Mouse (Mus musculus) heart, embryonic 16.5 days (tissue): Measurements from ENCODE around the gene Ybx2. TPM values are rescaled to one million over a fixed set of nuclear protein-coding genes. Genes with fewer than 3 reads are reported as not detected.
A peak's percentile ranks its signal among the peaks of the same experiment; 100 is the strongest.

Experiments
- ATAC-seq: fragments of 200-750 bp; cut with Nextera tagmentation; replicated peaks from 2 replicates; pipeline ENCODE4 v1.8.0; 2017; ENCODE audit warnings: moderate number of reproducible peaks; ENCODE audit not compliant: insufficient read depth, low FRiP score; ENCODE audit errors: extremely low read depth
- H3K27ac ChIP-seq: fragments of 300-500 bp; sonication (generic); 2 replicates; pipeline ENCODE4 v1.5.1; 2014; ENCODE audit warnings: mild to moderate bottlenecking, low read length, control low read depth, moderate library complexity
- H3K27me3 ChIP-seq: fragments of 300-500 bp; sonication (generic); 2 replicates; pipeline ENCODE4 v1.6.1; 2014; ENCODE audit warnings: low read length, mixed read lengths; ENCODE audit not compliant: control insufficient read depth, insufficient read depth
- H3K36me3 ChIP-seq: fragments of 300-500 bp; sonication (generic); 2 replicates; pipeline ENCODE4 v1.6.1; 2014; ENCODE audit not compliant: control insufficient read depth, insufficient read depth
- H3K4me1 ChIP-seq: fragments of 300-500 bp; sonication (generic); 2 replicates; pipeline ENCODE4 v1.6.1; 2014; ENCODE audit warnings: low read length, mixed read lengths; ENCODE audit not compliant: control insufficient read depth, insufficient read depth
- H3K4me2 ChIP-seq: fragments of 300-500 bp; sonication (generic); 2 replicates; pipeline ENCODE4 v1.6.1; 2014; ENCODE audit warnings: low read depth, mild to moderate bottlenecking, control low read depth, low read length
- H3K4me3 ChIP-seq: fragments of 300-500 bp; sonication (generic); 2 replicates; pipeline ENCODE4 v1.5.1; 2014; ENCODE audit warnings: mild to moderate bottlenecking, control low read depth, low read length
- H3K9ac ChIP-seq: fragments of 300-500 bp; sonication (generic); 2 replicates; pipeline ENCODE4 v1.6.1; 2014; ENCODE audit warnings: low read length, control low read depth
- H3K9me3 ChIP-seq: fragments of 300-500 bp; sonication (generic); replicated peaks from 2 replicates; pipeline ENCODE4 v1.6.1; 2016; ENCODE audit warnings: low read length; ENCODE audit not compliant: control insufficient read depth
- WGBS: fragments of 180-500 bp; shearing (Covaris S2); extraction: QIAGEN DNeasy Blood & Tissue Kit; methylation state at CpG from one replicate; pipeline ENCODE4 v1.1.7; 2014; 5-methylcytosine and 5-hydroxymethylcytosine counted together
- polyA plus RNA-seq: library from polyadenylated mRNA; unstranded; fragments of >200 nt; fragmentation: Nextera tagmentation; extraction: Ambion mirVana; gene quantifications from 2 replicates; pipeline ENCODE4 v1.2.1, GENCODE M21; 2015

The Ybx2 gene
- polyA plus RNA-seq, 1 experiment from 2014 or later: 5.3 TPM

DNA sequence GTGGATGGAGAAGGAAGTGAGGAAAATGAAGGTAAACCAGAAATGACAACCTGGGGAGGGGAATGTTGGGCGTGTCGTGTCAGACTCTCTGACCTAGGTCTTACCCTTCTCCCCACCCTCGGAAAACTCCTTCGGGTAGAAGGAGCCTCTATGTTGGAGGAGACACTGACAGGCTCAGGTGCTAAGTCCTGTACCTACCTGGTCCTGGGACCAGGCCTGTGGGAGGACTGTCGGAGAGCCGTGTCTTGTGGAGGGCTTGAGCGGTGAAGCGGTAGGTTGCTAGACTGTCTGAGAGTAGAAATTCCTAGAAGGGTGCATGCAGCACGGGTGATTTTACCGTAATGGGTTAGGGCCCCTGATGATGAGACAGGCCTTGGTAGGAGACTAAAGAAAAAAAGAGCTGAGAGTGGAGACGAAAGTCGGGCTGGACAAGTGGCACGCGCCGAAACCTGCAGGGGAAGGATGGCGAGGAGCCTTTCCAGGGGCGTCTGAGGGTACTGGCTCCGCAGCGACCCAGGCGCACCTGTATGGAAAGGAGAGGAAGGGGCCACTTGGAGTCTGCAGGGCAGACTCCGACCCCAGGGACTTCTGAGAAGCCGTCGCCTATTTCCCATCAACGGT lies 29.2 kb downstream of the Ybx2 start, which contains the start of gene Cldn7:
Gene Cldn7, plus strand, starts transcription at position 130 of the 621 bp plus-strand sequence.
- peaks cover 49% of the 10 kb centered on the region for H3K27me3 ChIP-seq
- H3K36me3 ChIP-seq: peaks cover 13% of the 10 kb centered on the region
- 11% methylated on average over 24 of the region's 24 CpGs for WGBS
- ATAC-seq: no peak
- peak within 1 kb of the TSS; percentile 43 for H3K9ac ChIP-seq
- H3K4me3 ChIP-seq: peak within 1 kb of the TSS; percentile 54
- peaks cover 18% of the 10 kb centered on the region for H3K4me1 ChIP-seq
- H3K9me3 ChIP-seq: no peaks in the 10 kb centered on the region
- H3K4me2 ChIP-seq: peak within 1 kb of the TSS; percentile 47
- no peak within 1 kb of the TSS for H3K27ac ChIP-seq

DNA sequence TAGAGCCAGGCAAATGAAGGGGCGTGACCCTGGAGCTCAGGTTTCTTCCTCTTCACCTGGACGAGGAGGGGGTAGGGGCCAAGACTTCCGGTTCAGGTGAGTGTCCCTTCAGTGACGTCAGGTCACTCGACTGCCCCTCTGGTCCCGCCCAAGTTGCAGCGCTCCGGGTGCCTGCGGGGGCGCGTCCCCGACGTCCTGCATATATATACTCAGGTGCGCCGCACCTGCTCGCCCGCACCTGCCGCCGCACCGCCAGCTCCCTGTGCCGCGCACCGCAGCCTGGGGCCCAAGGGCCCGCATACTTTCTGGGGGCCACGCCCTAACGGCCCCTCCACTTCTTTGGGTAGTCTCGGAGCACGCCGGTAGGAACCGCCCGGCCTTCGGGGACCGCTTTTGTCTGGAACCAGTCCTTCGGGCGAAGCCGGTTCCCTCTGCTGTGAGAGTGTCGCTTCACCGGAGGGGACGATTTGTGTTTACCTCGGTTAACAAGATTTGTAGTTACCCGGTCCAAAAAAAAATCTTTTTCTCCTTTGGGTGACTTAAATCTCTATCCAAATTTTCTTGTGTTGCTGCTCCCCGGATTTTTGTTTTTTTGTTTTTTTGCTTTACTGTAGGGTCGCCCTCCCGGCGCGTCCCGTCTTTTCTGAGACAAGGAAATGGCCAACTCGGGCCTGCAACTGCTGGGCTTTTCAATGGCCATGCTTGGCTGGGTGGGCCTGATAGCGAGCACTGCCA lies 29.8 kb downstream of the Ybx2 start:
- Histone ChIP-seq H3K27ac (no peak overlapping the region; the same call in 1 of the 2 replicates), H3K9me3 (no peaks in the 10 kb centered on the region), H3K4me2 (peak overlapping the region; percentile 90), H3K4me3 (peak overlapping the region; percentile 54), H3K4me1 (peaks cover 18% of the 10 kb centered on the region), H3K9ac (peak overlapping the region; percentile 43), H3K27me3 (peaks cover 49% of the 10 kb centered on the region), H3K36me3 (peaks cover 20% of the 10 kb centered on the region)
- no peak for ATAC-seq
- WGBS: 2% methylated on average over 49 of the region's 49 CpGs

DNA sequence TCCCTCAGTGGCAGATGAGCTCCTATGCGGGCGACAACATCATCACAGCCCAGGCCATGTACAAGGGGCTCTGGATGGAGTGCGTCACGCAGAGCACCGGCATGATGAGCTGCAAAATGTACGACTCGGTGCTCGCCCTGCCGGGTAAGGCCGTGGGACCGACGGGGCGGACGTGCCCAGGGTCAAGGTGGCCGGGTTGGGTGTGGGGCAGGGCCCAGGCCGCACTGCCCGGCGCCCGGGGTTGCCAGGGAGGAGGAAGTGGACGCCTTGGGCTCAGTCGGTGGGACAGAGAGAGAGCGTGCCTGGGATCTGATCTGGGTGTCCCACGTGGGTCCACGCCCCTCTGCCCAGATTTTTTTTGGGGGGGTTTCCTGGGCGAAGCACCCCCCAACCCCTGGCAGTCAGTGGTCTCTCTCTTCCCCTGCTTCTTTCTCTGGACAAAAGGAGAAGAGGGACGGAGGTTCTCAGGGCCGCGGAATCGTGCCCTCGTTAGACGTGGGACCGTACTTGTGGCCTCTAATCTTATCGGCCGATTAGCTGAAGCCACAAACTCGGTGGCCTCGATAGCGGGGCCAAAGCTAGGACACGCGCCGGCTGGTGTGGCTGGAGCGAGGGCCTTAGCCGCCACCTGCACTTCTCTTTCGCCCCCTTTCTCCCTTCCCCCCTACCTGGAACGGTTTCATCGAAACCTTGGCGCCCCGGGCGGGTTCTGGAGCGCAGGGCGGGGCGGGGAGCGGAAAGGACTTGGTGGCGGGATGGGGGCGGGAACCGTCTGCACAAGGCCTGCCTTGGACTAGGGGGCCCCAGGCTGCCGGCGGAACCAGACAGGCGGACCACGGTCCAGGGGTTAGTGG lies 30.6 kb downstream of the Ybx2 start:
- H3K9ac ChIP-seq: peak overlapping the region; percentile 72
- H3K4me1 ChIP-seq: peaks cover 18% of the 10 kb centered on the region
- peaks cover 22% of the 10 kb centered on the region for H3K36me3 ChIP-seq
- H3K27me3 ChIP-seq: peaks cover 49% of the 10 kb centered on the region
- no peak overlapping the region; the same call in 1 of the 2 replicates for H3K27ac ChIP-seq
- peak; percentile 51; the same call in 1 of the 2 replicates for ATAC-seq
- 2% methylated on average over 56 of the region's 59 CpGs for WGBS
- H3K4me2 ChIP-seq: peak overlapping the region; percentile 90
- H3K9me3 ChIP-seq: no peaks in the 10 kb centered on the region
- peak overlapping the region; percentile 54 for H3K4me3 ChIP-seq

DNA sequence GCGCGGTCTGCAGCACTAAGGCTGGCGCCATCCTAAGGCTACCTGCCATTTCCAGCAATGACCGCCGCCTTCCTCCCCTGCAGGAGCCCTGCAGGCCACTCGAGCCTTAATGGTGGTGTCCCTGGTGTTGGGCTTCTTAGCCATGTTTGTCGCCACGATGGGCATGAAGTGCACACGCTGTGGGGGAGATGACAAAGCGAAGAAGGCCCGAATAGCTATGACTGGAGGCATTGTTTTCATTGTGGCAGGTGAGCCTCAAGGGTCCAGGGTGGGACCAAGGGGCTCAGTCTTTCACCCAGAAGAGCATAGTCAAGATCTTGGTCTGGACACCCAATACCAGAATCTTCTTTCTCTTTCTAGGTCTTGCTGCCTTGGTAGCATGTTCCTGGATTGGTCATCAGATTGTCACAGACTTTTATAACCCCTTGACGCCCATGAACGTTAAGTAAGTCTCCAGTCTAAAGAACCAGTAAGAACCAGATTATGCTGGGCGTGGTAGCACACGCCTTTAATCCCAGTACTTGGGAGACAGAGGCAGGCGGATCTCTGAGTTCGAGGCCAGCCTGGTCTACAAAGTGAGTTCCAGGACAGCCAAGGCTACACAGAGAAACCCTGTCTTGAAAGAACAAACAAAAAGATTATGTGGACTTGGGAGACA lies 31.4 kb downstream of the Ybx2 start:
- Histone ChIP-seq H3K27me3 (peaks cover 47% of the 10 kb centered on the region), H3K9ac (peak overlapping the region; percentile 72), H3K4me3 (peak overlapping the region; percentile 54), H3K27ac (no peak overlapping the region), H3K36me3 (peaks cover 22% of the 10 kb centered on the region), H3K4me1 (peaks cover 18% of the 10 kb centered on the region), H3K4me2 (peak overlapping the region; percentile 90), H3K9me3 (no peaks in the 10 kb centered on the region)
- ATAC-seq: no peak
- WGBS: 38% methylated on average over 17 of the region's 17 CpGs

DNA sequence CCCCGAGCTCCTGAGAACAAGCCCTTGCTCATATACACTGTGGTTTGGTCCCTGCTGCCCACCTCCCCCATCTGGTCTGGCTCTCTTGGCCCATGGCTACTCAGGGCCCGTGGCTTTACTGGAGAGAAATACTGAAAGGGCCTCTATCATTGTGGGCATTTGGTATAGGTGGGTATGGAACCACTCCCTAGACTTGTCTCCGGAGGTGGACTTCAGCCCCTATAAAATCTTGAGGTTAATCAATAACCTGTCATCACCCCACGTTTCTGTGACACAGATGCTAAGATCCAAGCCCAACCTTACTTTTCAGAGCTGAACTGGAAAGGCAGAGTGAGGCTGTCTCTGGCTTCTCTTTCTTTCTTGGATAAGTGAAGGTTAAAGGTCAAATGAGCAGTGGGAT lies 33.2 kb downstream of the Ybx2 start:
- Histone ChIP-seq H3K27me3 (peaks cover 34% of the 10 kb centered on the region), H3K36me3 (peaks cover 28% of the 10 kb centered on the region), H3K4me1 (peaks cover 18% of the 10 kb centered on the region), H3K4me2 (no peak overlapping the region), H3K4me3 (no peak overlapping the region), H3K27ac (no peak overlapping the region), H3K9me3 (no peaks in the 10 kb centered on the region), H3K9ac (no peak overlapping the region)
- WGBS: 75% methylated on average over 4 of the region's 4 CpGs
- ATAC-seq: no peak

DNA sequence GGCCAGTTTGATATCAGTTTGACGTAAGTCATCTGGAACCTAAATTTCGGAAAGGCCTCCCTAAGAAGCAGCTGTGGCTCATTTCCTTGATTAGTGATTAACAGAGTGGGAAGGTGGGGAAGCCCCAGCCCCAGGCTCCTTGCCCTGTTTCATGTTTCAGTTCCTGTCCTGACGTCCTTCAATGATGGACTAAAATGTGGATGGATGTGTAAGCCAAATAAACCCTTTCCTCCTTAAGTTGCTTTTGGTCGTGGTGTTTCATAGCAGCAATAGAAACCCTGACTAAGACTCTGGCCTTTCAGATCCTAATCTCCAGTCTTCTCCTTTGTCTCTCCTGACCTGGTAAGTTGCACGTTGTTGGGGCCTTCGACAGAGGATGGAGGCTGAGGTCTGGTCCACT lies 34.6 kb downstream of the Ybx2 start:
- Histone ChIP-seq H3K4me3 (no peak overlapping the region), H3K9me3 (no peaks in the 10 kb centered on the region), H3K36me3 (peaks cover 38% of the 10 kb centered on the region), H3K27ac (no peak overlapping the region), H3K4me2 (no peak overlapping the region), H3K4me1 (peaks cover 18% of the 10 kb centered on the region), H3K9ac (no peak overlapping the region), H3K27me3 (peaks cover 21% of the 10 kb centered on the region)
- 84% methylated on average over 6 of the region's 6 CpGs for WGBS
- no peak for ATAC-seq

DNA sequence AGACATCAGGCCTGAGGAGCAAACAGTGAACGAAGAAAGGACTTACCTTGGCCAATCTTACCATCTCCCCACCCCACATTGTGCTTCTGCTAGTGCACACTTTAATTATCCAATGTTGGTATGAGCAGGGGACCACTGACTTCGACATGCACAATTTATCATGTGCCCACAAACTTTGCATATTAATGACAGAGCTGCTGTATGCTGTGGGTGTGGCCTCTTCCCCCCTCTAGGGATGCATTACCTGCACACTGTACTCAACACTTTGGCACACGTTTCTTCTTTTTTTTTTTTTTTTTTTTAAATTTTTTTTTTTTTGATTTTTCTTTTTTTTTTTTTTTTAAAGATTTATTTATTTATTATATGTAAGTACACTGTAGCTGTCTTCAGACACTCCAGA lies 35.2 kb downstream of the Ybx2 start:
- peaks cover 12% of the 10 kb centered on the region for H3K4me1 ChIP-seq
- H3K36me3 ChIP-seq: peaks cover 38% of the 10 kb centered on the region
- peaks cover 17% of the 10 kb centered on the region for H3K27me3 ChIP-seq
- H3K4me3 ChIP-seq: no peak overlapping the region
- ATAC-seq: no peak
- no peaks in the 10 kb centered on the region for H3K9me3 ChIP-seq
- no peak overlapping the region for H3K27ac ChIP-seq
- WGBS: 84% methylated on average over 3 of the region's 3 CpGs
- H3K9ac ChIP-seq: no peak overlapping the region
- no peak overlapping the region for H3K4me2 ChIP-seq

DNA sequence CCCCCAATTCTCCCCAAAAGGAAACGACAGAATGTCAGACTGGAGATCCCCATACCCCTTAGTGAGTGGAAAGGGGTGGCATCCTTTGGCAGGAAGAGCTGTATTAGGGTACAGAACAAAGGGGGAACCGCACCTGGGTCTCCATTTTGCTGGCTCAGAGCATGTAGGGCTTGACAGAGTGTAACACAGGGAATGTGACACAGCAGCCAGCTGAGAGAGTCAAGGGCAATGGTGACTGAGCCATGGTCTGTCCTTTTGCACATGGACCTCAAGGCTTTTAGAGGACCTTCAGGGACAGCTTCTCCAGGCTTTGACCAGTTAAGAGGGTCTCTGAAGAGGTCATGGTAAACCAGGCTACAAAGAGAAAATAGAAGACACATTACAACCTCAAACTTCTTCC lies 39.3 kb downstream of the Ybx2 start:
- H3K36me3 ChIP-seq: peaks cover 33% of the 10 kb centered on the region
- H3K27me3 ChIP-seq: no peaks in the 10 kb centered on the region
- peaks cover 7% of the 10 kb centered on the region for H3K4me1 ChIP-seq
- H3K4me3 ChIP-seq: no peak overlapping the region
- no peak overlapping the region for H3K9ac ChIP-seq
- no peak for ATAC-seq
- no peaks in the 10 kb centered on the region for H3K9me3 ChIP-seq
- WGBS: 90% methylated on average over 2 of the region's 2 CpGs
- H3K27ac ChIP-seq: no peak overlapping the region
- no peak overlapping the region for H3K4me2 ChIP-seq
